Mouse (Mus musculus) frontal cortex, postnatal 25 days (tissue): ENCODE data around the gene Hnrnph1.

ENCODE experiments used
- DNase-seq, 2 experiments: peaks; one replicate each; pipeline ENCODE4 v3.0.0; 2022; ENCODE audit warnings: low spot score in 2 of 2

The Hnrnph1 gene

DNA sequence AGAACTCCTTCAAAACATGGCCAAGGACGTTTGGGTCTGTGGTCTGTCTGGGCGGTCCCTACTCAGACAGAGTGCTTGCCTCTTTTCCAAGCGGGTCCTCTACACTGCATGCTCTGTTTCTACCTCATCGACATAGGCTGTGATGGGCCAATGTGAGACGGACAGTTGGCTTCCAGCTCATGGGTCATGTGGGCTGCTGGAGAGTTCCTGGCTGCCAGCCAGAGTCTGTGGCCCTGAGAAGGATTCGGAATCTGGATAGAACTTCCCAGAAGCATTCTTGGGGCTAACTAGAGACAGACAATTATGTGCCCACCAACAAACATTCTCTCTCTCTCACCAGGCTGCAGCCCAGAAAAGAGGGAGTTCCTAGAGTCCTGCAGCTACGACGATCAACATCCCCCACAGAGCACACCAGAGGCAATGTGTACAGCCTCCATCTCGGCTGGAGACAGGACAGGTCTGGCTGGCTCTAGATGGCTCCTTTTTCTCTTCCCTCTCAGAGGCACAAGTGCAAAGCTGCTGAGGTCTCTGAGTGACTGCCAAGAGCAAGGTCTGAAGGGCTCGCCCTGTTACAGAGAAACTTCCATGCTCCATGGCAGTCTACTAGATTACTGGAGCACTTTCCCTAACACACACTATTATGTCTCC lies 26.7 kb downstream of the Hnrnph1 start:
- no peak for DNase-seq

GRCm38 (mm10) chr11:50407235-50407634 lies 30.4 kb downstream of the Hnrnph1 start:
- DNase-seq: no peak

- no peak for DNase-seq
Measured at GRCm38 (mm10) chr11:50415563-50416241, 38.9 kb downstream of the Hnrnph1 start.

DNA sequence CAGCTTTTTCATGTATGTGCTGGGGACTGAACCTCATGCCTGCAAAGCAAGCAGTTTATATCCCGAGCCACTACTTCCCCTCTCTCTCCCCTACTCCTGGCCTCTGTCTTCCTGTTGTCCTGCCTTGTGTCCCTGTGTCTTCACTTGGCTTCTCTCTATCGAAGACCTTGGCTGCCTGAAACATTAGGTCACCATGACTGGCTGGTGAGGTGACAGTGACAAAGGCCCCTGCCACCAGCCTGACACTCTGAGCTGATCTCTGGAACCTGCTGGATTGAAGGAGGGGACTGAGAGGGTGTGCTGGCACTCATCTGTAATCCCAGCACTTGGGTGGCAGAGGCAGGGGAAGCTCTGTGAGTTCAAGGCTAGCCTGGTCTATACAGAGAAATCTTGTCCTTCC lies 41.1 kb downstream of the Hnrnph1 start:
- no peak for DNase-seq

- DNase-seq: no peak
Measured at GRCm38 (mm10) chr11:50421461-50421860, 44.7 kb downstream of the Hnrnph1 start.

- DNase-seq: peak in 1 of 2 experiments; percentile 18
Measured at GRCm38 (mm10) chr11:50421934-50422780, 45.4 kb downstream of the Hnrnph1 start.

GRCm38 (mm10) chr11:50426056-50426455 lies 49.3 kb downstream of the Hnrnph1 start:
- DNase-seq: no peak

GRCm38 (mm10) chr11:50430277-50431133 lies 53.7 kb downstream of the Hnrnph1 start, which contains the start of gene Rufy1:
Gene Rufy1, minus strand, starts transcription at chr11:50431125.
- peak; percentile 71 to 75 for DNase-seq

DNA sequence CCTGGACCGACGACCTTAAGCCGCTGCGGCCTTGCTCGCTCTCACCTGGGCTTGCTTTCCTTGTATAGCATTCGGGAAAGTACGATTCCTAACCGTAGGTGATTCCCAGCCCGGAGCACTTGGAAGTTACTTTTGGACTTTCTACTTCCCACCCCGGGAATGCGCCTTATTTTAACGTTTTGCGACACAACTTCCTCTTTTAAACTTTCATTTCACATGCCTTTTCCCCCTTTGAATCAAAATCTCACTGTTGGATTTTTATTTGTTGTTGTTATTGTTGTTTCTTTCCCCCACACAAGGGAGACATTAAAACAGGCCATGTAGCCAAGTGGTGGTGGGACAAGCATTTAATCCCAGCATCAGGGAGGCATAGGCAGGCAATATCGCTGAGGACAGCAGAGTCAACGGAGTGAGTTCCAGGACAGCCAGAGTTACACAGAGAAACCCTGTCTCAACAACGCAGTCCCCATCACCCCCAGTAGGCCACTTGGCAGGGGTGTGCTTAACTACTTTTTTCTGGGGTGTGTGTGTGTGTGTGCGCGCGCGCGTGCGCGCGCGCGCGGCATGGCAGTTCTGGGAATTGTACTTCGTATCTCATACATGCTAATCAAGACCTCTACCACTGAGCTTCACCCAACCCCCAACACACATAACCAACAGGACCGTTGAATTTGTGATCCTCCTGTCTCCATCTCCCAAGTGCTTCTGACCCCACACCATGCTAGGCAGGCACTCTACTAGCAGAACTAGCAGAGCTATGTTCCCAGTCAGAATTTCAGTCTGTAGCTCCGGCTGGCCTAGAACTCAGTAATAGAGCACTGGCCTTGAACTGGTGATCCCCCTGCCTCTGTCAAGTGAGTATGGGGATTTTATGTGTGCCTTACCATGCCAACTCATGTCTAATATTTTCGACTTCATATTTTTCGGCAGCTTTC lies 54.6 kb downstream of the Hnrnph1 start:
- no peak for DNase-seq

DNA sequence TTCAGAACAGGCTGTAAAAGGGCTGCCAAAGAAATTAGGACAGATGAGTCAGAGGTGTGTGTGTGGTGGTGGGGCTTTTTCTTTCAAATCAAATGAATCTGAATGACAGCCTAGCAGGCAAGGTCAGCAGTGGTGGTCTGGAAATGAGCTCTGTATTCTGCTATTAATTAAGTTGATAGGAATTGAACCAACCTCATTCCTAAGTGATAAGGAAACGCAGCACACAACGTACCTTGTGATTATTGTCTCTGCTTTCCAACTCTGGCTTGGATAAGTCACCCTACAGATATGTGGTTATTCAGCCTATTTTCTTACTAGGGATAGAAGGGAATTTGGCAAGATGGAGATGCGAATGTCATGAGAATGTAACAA lies 55.3 kb downstream of the Hnrnph1 start:
- DNase-seq: no peak

GRCm38 (mm10) chr11:50432896-50433295 lies 56.1 kb downstream of the Hnrnph1 start:
- DNase-seq: no peak
